Mouse (Mus musculus): Measurements from ENCODE around the gene Sik2.

- TF ChIP-seq CTCF (IDR thresholded peaks at IDR 0.05) (no peak), EP300 (IDR thresholded peaks at IDR 0.05) (no peak)
Observed at GRCm38 (mm10) chr9:50986123-50986522, 22.8 kb downstream of the Sik2 start.

All from lung, postnatal 0 days (tissue).